Comparison of ENCODE assay signal across 9 mouse cellular contexts in genomic region chr2:60552177-60552901, GRCm38 (mm10). TPM values are rescaled to one million over a fixed set of nuclear protein-coding genes. Genes with fewer than 3 reads are reported as not detected.
DNase-seq lines count a peak whose midpoint lies in the region; ATAC-seq and TF ChIP-seq lines count a peak whose summit lies in the region.
"Had no signal": no experiment of that assay in that cellular context is flagged by ENCODE, and none has a peak within 500 bp of the region (broad histone marks: within the 10 kb centered on the region; RNA-seq: fewer than 3 reads in every experiment).

No protein-coding gene starts in this region.

- no peaks in the 10 kb centered on the region for H3K36me3 ChIP-seq in kidney, adult 2 months (ENCODE audit: control insufficient read depth, insufficient read depth, low read length)
- H3K36me3 ChIP-seq in embryonic facial prominence, embryonic 12.5 days = no peaks in the 10 kb centered on the region
- no peaks in the 10 kb centered on the region for H3K36me3 ChIP-seq in hindbrain, embryonic 14.5 days (replicated peaks; ENCODE audit: control insufficient read depth, insufficient read depth)
- H3K36me3 ChIP-seq in midbrain, embryonic 12.5 days = no peaks in the 10 kb centered on the region

- DNase-seq in kidney, adult 2 months = peak; percentile 11
- no peak for DNase-seq in kidney, adult 8-10 months
- DNase-seq in hindbrain, embryonic 14.5 days (ENCODE audit: low spot score) = no peak
- no peak for DNase-seq in gastrocnemius, adult 18-20 months (ENCODE audit: low spot score)
- DNase-seq in Muller cell, postnatal 12 days (ENCODE audit: inconsistent ontology term) = no peak
- no peak for DNase-seq in adrenal gland, postnatal 25 days

- no peaks in the 10 kb centered on the region for H3K9me3 ChIP-seq in embryonic facial prominence, embryonic 12.5 days
- H3K9me3 ChIP-seq in hindbrain, embryonic 14.5 days (ENCODE audit: control insufficient read depth, low read length) = no peaks in the 10 kb centered on the region
- H3K9me3 ChIP-seq in midbrain, embryonic 12.5 days = no peaks in the 10 kb centered on the region

- no peak for ATAC-seq in embryonic facial prominence, embryonic 12.5 days (ENCODE audit: insufficient number of reproducible peaks, insufficient read depth, low FRiP score, low TSS enrichment)
- no peak for ATAC-seq in hindbrain, embryonic 14.5 days (ENCODE audit: low FRiP score)
- ATAC-seq in midbrain, embryonic 12.5 days (ENCODE audit: low FRiP score, low read depth) = peak; percentile 32; the same call in 1 of the 2 replicates
- ATAC-seq: Patski had no signal

- 51% methylated on average over 21 of the region's 21 CpGs for WGBS in kidney, adult 2 months
- 24% methylated on average over 21 of the region's 21 CpGs for WGBS in embryonic facial prominence, embryonic 12.5 days
- WGBS in hindbrain, embryonic 14.5 days = 20% methylated on average over 21 of the region's 21 CpGs
- WGBS in midbrain, embryonic 12.5 days = 19% methylated on average over 21 of the region's 21 CpGs

- no peaks in the 10 kb centered on the region for H3K4me1 ChIP-seq in kidney, adult 2 months (ENCODE audit: control insufficient read depth, insufficient read depth, low read length)
- peaks cover 5% of the 10 kb centered on the region for H3K4me1 ChIP-seq in embryonic facial prominence, embryonic 12.5 days
- H3K4me1 ChIP-seq in hindbrain, embryonic 14.5 days (replicated peaks; ENCODE audit: control insufficient read depth, insufficient read depth, low read length) = 0 out of 2 replicates have a peak, but pooled peaks cover 3% of the 10 kb centered on the region
- H3K4me1 ChIP-seq in midbrain, embryonic 12.5 days = peaks cover 13% of the 10 kb centered on the region

- H3K9ac ChIP-seq in embryonic facial prominence, embryonic 12.5 days = peak overlapping the region; percentile 45
- H3K9ac ChIP-seq in hindbrain, embryonic 14.5 days = peak overlapping the region; percentile 0; the same call in 1 of the 2 replicates
- H3K9ac ChIP-seq in midbrain, embryonic 12.5 days (replicated peaks) = peak overlapping the region; percentile 37; the same call in 1 of the 2 replicates

- peak overlapping the region; percentile 47; the same call in 1 of the 2 replicates for H3K27ac ChIP-seq in kidney, adult 2 months (ENCODE audit: insufficient read depth, low read depth, low read length)
- H3K27ac ChIP-seq in embryonic facial prominence, embryonic 12.5 days = no peak overlapping the region
- no peak overlapping the region for H3K27ac ChIP-seq in hindbrain, embryonic 14.5 days
- H3K27ac ChIP-seq in midbrain, embryonic 12.5 days (replicated peaks) = no peak overlapping the region

- TF ChIP-seq CTCF in kidney, adult 2 months (conservative IDR thresholded peaks at IDR 0.05; ENCODE audit: insufficient read depth, insufficient read length, low read depth, low read length) = no peak

- peak overlapping the region; percentile 93 for H3K4me2 ChIP-seq in embryonic facial prominence, embryonic 12.5 days (replicated peaks)
- peak overlapping the region; percentile 57 for H3K4me2 ChIP-seq in hindbrain, embryonic 14.5 days (replicated peaks)
- H3K4me2 ChIP-seq in midbrain, embryonic 12.5 days (replicated peaks) = peak overlapping the region; percentile 86

- no peaks in the 10 kb centered on the region for H3K27me3 ChIP-seq in kidney, adult 2 months (replicated peaks; ENCODE audit: control insufficient read depth, insufficient read depth, low read length)
- H3K27me3 ChIP-seq in embryonic facial prominence, embryonic 12.5 days = no peaks in the 10 kb centered on the region
- H3K27me3 ChIP-seq in hindbrain, embryonic 14.5 days (ENCODE audit: control insufficient read depth, insufficient read depth, low read length) = peaks cover 11% of the 10 kb centered on the region; the same call in 1 of the 2 replicates
- H3K27me3 ChIP-seq in midbrain, embryonic 12.5 days = peaks cover 32% of the 10 kb centered on the region
- H3K27me3 ChIP-seq: Patski had no signal

- no peak for TF ChIP-seq POLR2A in kidney, adult 2 months (IDR thresholded peaks at IDR 0.05; ENCODE audit: low read depth, low read length)

- peak overlapping the region; percentile 67 for H3K4me3 ChIP-seq in kidney, adult 2 months (ENCODE audit: insufficient read depth, low read depth, low read length)
- H3K4me3 ChIP-seq in embryonic facial prominence, embryonic 12.5 days = peak overlapping the region; percentile 42
- peak overlapping the region; percentile 19; the same call in 1 of the 2 replicates for H3K4me3 ChIP-seq in hindbrain, embryonic 14.5 days (replicated peaks; ENCODE audit: low read length)
- H3K4me3 ChIP-seq in midbrain, embryonic 12.5 days = peak overlapping the region; percentile 44

RNA-seq across cellular contexts. Expression of gene Pla2r1, which starts 0.8 kb away (rescaled TPM):
- 4.6 and 4.8 TPM in 2 replicates for polyA plus RNA-seq in kidney, adult 2 months (2012; rRNA removed)
- 2.4 and 3.7 TPM in 2 replicates for polyA plus RNA-seq in embryonic facial prominence, embryonic 12.5 days (2016; fragmentation: Nextera tagmentation; extraction: Ambion mirVana)
- polyA plus RNA-seq in hindbrain, embryonic 14.5 days (2014; fragmentation: Nextera tagmentation; extraction: Ambion mirVana) = 0.81 and 1.1 TPM in 2 replicates
- polyA plus RNA-seq in midbrain, embryonic 12.5 days (2016; fragmentation: Nextera tagmentation; extraction: Ambion mirVana) = 0.65 and 1.2 TPM in 2 replicates
- total RNA-seq in gastrocnemius, adult 18-20 months (2021) = under 1 TPM; 0.74 to 0.96 TPM
- 3.4 and 4.4 TPM in 2 replicates for total RNA-seq in adrenal gland, postnatal 25 days (2021)
